Mouse (Mus musculus) v-Abl transformed pro-B cells (cell line): ENCODE data around the gene Cldn10.

Experiments used
- in situ Hi-C, 2 experiments: fragments of 400-800 bp; cut with MboI; formaldehyde crosslinking; loops; one replicate each; pipeline ENCODE4 v1.15.1; 2025; ENCODE audit not compliant: unreplicated experiment in 2 of 2

The Cldn10 gene

GRCm38 (mm10) chr14:118895655-118896054, 107.9 kb downstream of the Cldn10 start:
- in situ Hi-C loops = no loop called here

GRCm38 (mm10) chr14:118899940-118900339, 112.2 kb downstream of the Cldn10 start:
- in situ Hi-C loops = no loop called here

GRCm38 (mm10) chr14:118900911-118901310, 113.2 kb downstream of the Cldn10 start:
- in situ Hi-C loops = no loop called here

GRCm38 (mm10) chr14:118903397-118903796, 115.7 kb downstream of the Cldn10 start:
- in situ Hi-C loops = no loop called here

- in situ Hi-C loops = no loop called here
Measured at GRCm38 (mm10) chr14:118903867-118904562, 116.3 kb downstream of the Cldn10 start.

GRCm38 (mm10) chr14:118907592-118907991, 119.9 kb downstream of the Cldn10 start:
- in situ Hi-C loops = no loop called here

- in situ Hi-C loops = loop anchor here (5.0 kb wide), 4 partner anchors 37 to 117 kb away; no protein-coding TSS in a partner anchor
Measured at GRCm38 (mm10) chr14:118909872-118910271, 122.2 kb downstream of the Cldn10 start.

- in situ Hi-C loops = loop anchor here (5.0 kb wide), 4 partner anchors 37 to 117 kb away; no protein-coding TSS in a partner anchor
Measured at GRCm38 (mm10) chr14:118910332-118911222, 122.9 kb downstream of the Cldn10 start.

- in situ Hi-C loops = loop anchor here (5.0 kb wide), 4 partner anchors 36 to 116 kb away; no protein-coding TSS in a partner anchor
Measured at GRCm38 (mm10) chr14:118911521-118911920, 123.8 kb downstream of the Cldn10 start.

- in situ Hi-C loops = loop anchor here (5.0 kb wide), 4 partner anchors 34 to 114 kb away; no protein-coding TSS in a partner anchor
Measured at GRCm38 (mm10) chr14:118913651-118914050, 125.9 kb downstream of the Cldn10 start.

- in situ Hi-C loops = no loop called here
Measured at GRCm38 (mm10) chr14:118919025-118919424, 131.3 kb downstream of the Cldn10 start.

GRCm38 (mm10) chr14:118920654-118921053, 132.9 kb downstream of the Cldn10 start:
- in situ Hi-C loops = loop anchor here in 1 of 2 experiments (5.0 kb wide), 1 partner anchor 67 kb away; no protein-coding TSS in a partner anchor

GRCm38 (mm10) chr14:118922251-118922650, 134.5 kb downstream of the Cldn10 start:
- in situ Hi-C loops = loop anchor here in 1 of 2 experiments (5.0 kb wide), 1 partner anchor 65 kb away; no protein-coding TSS in a partner anchor

GRCm38 (mm10) chr14:118922667-118923184, 135.0 kb downstream of the Cldn10 start:
- in situ Hi-C loops = loop anchor here in 1 of 2 experiments (5.0 kb wide), 1 partner anchor 65 kb away; no protein-coding TSS in a partner anchor
